Mouse (Mus musculus): ENCODE data around the gene Ipo7. TPM values are rescaled to one million over a fixed set of nuclear protein-coding genes. Genes with fewer than 3 reads are reported as not detected.

The Ipo7 gene
- polyA plus RNA-seq, 1 experiment from 2014 or later = 11.9 TPM

DNA sequence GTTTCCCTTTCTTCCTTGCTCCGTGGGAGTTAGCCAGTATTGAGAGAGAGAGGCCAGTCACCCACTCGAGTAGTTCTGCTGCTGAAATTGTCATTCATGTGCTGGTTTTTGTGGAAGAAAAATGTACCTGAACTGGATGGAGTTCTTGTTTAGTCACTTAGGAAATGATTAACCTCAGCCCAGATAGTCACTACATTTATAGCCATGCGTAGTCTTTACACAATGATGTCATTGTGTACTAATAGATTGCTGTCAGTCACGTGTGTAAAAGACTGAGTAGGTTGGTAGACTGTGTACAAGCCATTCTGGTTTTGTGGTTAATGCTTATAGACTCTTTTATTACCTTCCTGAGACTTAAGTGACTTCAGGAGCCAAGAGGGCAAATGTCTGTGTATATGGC is 69.8 kb downstream of the Ipo7 start:
- TF ChIP-seq CTCF (IDR thresholded peaks at IDR 0.05; ENCODE audit: low read depth) = no peak
- TF ChIP-seq EP300 (IDR thresholded peaks at IDR 0.05; ENCODE audit: low read depth) = no peak
- peak overlapping the region; percentile 77 for H3K27ac ChIP-seq (ENCODE audit: low read depth)
- peaks cover 3% of the 10 kb centered on the region; the same call in 1 of the 2 replicates for H3K9me3 ChIP-seq (ENCODE audit: low read length)
- no peak for DNase-seq
- peak; percentile 97 for ATAC-seq
- no peak overlapping the region for H3K9ac ChIP-seq (replicated peaks)
- 64% methylated on average over 4 of the region's 4 CpGs for WGBS (ENCODE audit: insufficient replicate concordance)
- no peaks in the 10 kb centered on the region for H3K4me1 ChIP-seq (ENCODE audit: insufficient read depth)
- H3K36me3 ChIP-seq (replicated peaks; ENCODE audit: insufficient read depth, low read length) = peaks cover 63% of the 10 kb centered on the region
- no peak overlapping the region for H3K4me3 ChIP-seq (ENCODE audit: low read depth, low read length)
- H3K27me3 ChIP-seq (ENCODE audit: insufficient read depth, low read length) = no peaks in the 10 kb centered on the region
- H3K4me2 ChIP-seq (ENCODE audit: low read depth, low read length) = no peak overlapping the region

DNA sequence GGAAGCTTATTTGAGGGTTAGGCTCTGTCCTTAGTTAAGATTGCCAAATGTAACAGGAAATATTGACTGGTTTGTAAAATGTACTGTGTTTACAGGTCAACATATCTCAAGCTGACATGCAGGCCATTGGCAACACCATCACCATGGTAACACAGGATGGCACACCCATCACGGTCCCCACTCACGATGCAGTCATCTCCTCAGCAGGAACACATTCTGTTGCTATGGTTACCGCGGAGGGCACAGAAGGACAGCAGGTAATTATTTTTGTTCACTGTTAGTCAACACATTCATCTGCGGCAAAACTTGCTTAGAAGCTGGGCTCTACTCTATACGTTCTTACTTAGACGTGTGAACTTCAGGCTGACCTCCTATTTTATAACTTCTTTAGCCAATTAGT is 73.6 kb downstream of the Ipo7 start:
- no peaks in the 10 kb centered on the region for H3K4me1 ChIP-seq (ENCODE audit: insufficient read depth)
- DNase-seq (no peak), ATAC-seq (no peak)
- no peak overlapping the region for H3K4me2 ChIP-seq (ENCODE audit: low read depth, low read length)
- H3K36me3 ChIP-seq (replicated peaks; ENCODE audit: insufficient read depth, low read length) = peaks cover 52% of the 10 kb centered on the region
- no peak overlapping the region for H3K27ac ChIP-seq (ENCODE audit: low read depth)
- TF ChIP-seq CTCF (IDR thresholded peaks at IDR 0.05; ENCODE audit: low read depth) (no peak), EP300 (IDR thresholded peaks at IDR 0.05; ENCODE audit: low read depth) (no peak)
- no peaks in the 10 kb centered on the region for H3K9me3 ChIP-seq (ENCODE audit: low read length)
- no peak overlapping the region for H3K4me3 ChIP-seq (ENCODE audit: low read depth, low read length)
- H3K27me3 ChIP-seq (ENCODE audit: insufficient read depth, low read length) = no peaks in the 10 kb centered on the region
- no peak overlapping the region for H3K9ac ChIP-seq (replicated peaks)
- 85% methylated on average over 7 of the region's 7 CpGs for WGBS (ENCODE audit: insufficient replicate concordance)

DNA sequence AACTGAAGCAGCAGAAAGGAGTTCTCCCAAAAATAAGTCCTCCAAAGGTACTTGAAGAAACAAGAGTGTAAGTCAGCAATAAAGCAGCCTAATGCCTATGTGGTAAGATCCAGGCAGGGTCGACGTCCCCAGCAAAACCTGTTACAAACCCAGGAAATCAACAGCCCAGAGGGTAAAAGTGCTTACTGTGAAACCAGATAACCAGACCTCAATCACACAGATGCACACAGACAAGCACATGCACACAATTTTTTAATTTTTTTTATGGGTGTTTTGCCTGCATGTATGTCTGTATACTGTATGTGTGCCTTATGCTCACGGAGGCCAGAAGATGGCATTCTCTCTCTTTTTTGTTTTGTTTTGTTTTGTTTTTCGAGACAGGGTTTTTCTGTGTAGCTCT is 78.3 kb downstream of the Ipo7 start:
- TF ChIP-seq CTCF (IDR thresholded peaks at IDR 0.05; ENCODE audit: low read depth) (0 out of 2 replicates have a peak, but pooled peaks have one; percentile 14), EP300 (IDR thresholded peaks at IDR 0.05; ENCODE audit: low read depth) (no peak)
- Histone ChIP-seq H3K9ac (replicated peaks) (no peak overlapping the region), H3K9me3 (ENCODE audit: low read length) (no peaks in the 10 kb centered on the region), H3K4me2 (ENCODE audit: low read depth, low read length) (no peak overlapping the region), H3K4me1 (ENCODE audit: insufficient read depth) (peaks cover 7% of the 10 kb centered on the region; the same call in 1 of the 2 replicates), H3K36me3 (replicated peaks; ENCODE audit: insufficient read depth, low read length) (peaks cover 35% of the 10 kb centered on the region), H3K27ac (ENCODE audit: low read depth) (no peak overlapping the region), H3K27me3 (ENCODE audit: insufficient read depth, low read length) (no peaks in the 10 kb centered on the region), H3K4me3 (ENCODE audit: low read depth, low read length) (no peak overlapping the region)
- DNase-seq = no peak
- 55% methylated on average over 4 of the region's 4 CpGs for WGBS (ENCODE audit: insufficient replicate concordance)
- 0 out of 2 replicates have a peak, but pooled peaks have one; percentile 8 for ATAC-seq

DNA sequence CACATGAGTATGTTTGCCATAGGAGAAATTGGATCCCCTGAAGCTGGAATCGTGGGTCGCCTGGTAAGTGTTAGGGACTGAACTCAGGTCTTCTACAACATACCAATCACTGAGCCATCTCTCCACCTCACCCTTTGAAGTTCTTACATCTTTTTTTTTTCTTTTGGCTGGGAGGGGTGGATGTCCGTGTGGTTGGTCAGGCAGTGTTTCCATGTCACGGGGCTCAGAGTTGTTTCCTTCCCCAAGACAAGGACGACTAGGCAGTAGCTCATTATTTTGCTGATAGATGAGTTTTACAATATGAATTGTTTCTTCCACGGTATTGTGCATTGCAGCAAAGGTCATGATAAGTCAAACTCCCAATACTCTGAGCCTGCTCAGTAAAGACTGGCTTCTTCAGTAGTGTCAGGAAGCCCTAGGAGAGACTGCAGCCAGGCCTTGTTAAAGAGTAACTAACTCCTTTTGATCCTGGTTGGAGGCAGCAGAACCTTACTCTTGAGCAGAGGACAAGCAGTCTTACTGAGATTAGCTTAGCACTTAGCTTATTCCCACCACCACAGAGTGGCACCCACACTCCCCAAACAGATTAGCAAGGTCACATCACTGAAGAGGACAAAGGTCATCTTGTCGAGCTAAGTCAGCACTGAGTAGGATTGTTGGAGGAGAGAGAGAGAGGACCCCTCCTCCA is 79.2 kb downstream of the Ipo7 start:
- Histone ChIP-seq H3K4me2 (ENCODE audit: low read depth, low read length) (0 out of 2 replicates have a peak overlapping the region, but pooled peaks have one; percentile 6), H3K36me3 (replicated peaks; ENCODE audit: insufficient read depth, low read length) (peaks cover 27% of the 10 kb centered on the region), H3K4me3 (ENCODE audit: low read depth, low read length) (no peak overlapping the region), H3K9ac (replicated peaks) (no peak overlapping the region; the same call in 1 of the 2 replicates), H3K4me1 (ENCODE audit: insufficient read depth) (peaks cover 7% of the 10 kb centered on the region; the same call in 1 of the 2 replicates), H3K27ac (ENCODE audit: low read depth) (peak overlapping the region; percentile 48; the same call in 1 of the 2 replicates), H3K9me3 (ENCODE audit: low read length) (no peaks in the 10 kb centered on the region), H3K27me3 (ENCODE audit: insufficient read depth, low read length) (no peaks in the 10 kb centered on the region)
- ATAC-seq (peak; percentile 40; the same call in 1 of the 2 replicates), DNase-seq (no peak)
- no peak for TF ChIP-seq EP300 (IDR thresholded peaks at IDR 0.05; ENCODE audit: low read depth)
- no peak for TF ChIP-seq CTCF (IDR thresholded peaks at IDR 0.05; ENCODE audit: low read depth)
- 49% methylated on average over 7 of the region's 7 CpGs for WGBS (ENCODE audit: insufficient replicate concordance)

DNA sequence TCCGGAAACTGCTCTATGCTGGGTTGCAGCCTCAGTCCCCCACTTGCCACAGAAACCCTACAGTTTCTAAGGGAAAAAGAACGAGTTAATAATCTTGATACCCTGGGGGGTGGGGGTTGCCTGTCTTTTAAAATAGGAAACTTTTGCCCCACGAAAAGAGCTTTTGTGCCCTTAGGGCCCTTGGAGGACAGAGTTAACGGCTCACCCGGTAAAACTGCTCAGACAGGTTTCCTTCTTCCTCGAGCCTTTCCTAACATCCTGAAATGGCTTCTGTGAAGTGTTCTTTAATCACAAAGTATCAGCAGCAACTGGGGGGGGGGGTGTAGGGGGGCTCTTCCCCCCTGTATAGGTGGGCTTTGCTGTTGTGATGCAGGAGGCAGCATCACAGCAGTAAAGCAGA is 82.8 kb downstream of the Ipo7 start:
- Histone ChIP-seq H3K4me1 (ENCODE audit: insufficient read depth) (peaks cover 7% of the 10 kb centered on the region; the same call in 1 of the 2 replicates), H3K27me3 (ENCODE audit: insufficient read depth, low read length) (no peaks in the 10 kb centered on the region), H3K9ac (replicated peaks) (no peak overlapping the region), H3K36me3 (replicated peaks; ENCODE audit: insufficient read depth, low read length) (no peaks in the 10 kb centered on the region; the same call in 1 of the 2 replicates), H3K4me3 (ENCODE audit: low read depth, low read length) (no peak overlapping the region), H3K27ac (ENCODE audit: low read depth) (no peak overlapping the region), H3K4me2 (ENCODE audit: low read depth, low read length) (no peak overlapping the region), H3K9me3 (ENCODE audit: low read length) (no peaks in the 10 kb centered on the region)
- 61% methylated on average over 6 of the region's 6 CpGs for WGBS (ENCODE audit: insufficient replicate concordance)
- ATAC-seq = no peak
- no peak for DNase-seq
- TF ChIP-seq EP300 (IDR thresholded peaks at IDR 0.05; ENCODE audit: low read depth) = no peak
- no peak for TF ChIP-seq CTCF (IDR thresholded peaks at IDR 0.05; ENCODE audit: low read depth)

DNA sequence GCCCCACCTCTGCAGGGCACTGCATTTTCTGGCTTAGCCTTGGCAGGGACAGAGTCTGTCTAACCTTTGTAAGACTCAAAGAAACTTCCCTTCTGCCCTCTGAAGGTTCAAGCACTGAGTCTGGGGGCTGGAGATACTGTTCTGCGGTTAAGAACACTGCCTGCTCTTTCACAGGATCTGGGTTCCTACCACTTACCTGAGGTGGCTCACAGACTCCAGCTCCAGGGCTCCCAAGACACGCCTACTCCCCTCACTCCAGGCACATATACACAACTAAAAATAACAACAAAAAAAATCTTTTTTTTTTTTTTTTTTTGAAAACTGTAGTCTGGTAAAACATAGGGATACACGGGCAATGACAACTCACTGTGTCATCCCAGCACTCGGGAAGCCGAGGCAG is 83.2 kb downstream of the Ipo7 start:
- H3K4me1 ChIP-seq (ENCODE audit: insufficient read depth) = peaks cover 7% of the 10 kb centered on the region; the same call in 1 of the 2 replicates
- TF ChIP-seq EP300 (IDR thresholded peaks at IDR 0.05; ENCODE audit: low read depth) = no peak
- TF ChIP-seq CTCF (IDR thresholded peaks at IDR 0.05; ENCODE audit: low read depth) = no peak
- WGBS (ENCODE audit: insufficient replicate concordance) = 76% methylated on average over 5 of the region's 5 CpGs
- no peak overlapping the region for H3K4me2 ChIP-seq (ENCODE audit: low read depth, low read length)
- H3K27ac ChIP-seq (ENCODE audit: low read depth) = no peak overlapping the region
- H3K9ac ChIP-seq (replicated peaks) = no peak overlapping the region
- no peaks in the 10 kb centered on the region for H3K27me3 ChIP-seq (ENCODE audit: insufficient read depth, low read length)
- H3K36me3 ChIP-seq (replicated peaks; ENCODE audit: insufficient read depth, low read length) = no peaks in the 10 kb centered on the region
- H3K9me3 ChIP-seq (ENCODE audit: low read length) = no peaks in the 10 kb centered on the region
- H3K4me3 ChIP-seq (ENCODE audit: low read depth, low read length) = no peak overlapping the region
- ATAC-seq (no peak), DNase-seq (no peak)

Measured in liver, postnatal 0 days (tissue).